Mouse (Mus musculus) lung, adult 2 months (tissue): ENCODE data around the gene Fbln2. TPM values are rescaled to one million over a fixed set of nuclear protein-coding genes. Genes with fewer than 3 reads are reported as not detected.
A peak's percentile ranks its signal among the peaks of the same experiment; 100 is the strongest.

ENCODE experiments used
- DNase-seq: peaks from one replicate; pipeline ENCODE4 v3.0.0; 2022
- H3K4me1 ChIP-seq: fragments of 200-500 bp; 2 replicates; pipeline ENCODE4 v1.6.1; 2011; ENCODE audit warnings: low read length; ENCODE audit not compliant: control insufficient read depth, insufficient read depth
- H3K4me3 ChIP-seq: fragments of 200-500 bp; replicated peaks from 2 replicates; pipeline ENCODE3; 2011; ENCODE audit warnings: low read depth, mild to moderate bottlenecking, control low read depth, low read length; ENCODE audit errors: extremely low read depth
- CTCF ChIP-seq: fragments of 200-500 bp; IDR thresholded peaks from 2 replicates; pipeline ENCODE4 v1.5.1; 2011; ENCODE audit warnings: mild to moderate bottlenecking, low read length, control low read depth; ENCODE audit not compliant: insufficient read depth
- POLR2A ChIP-seq: fragments of 200-500 bp; IDR thresholded peaks from 2 replicates; pipeline ENCODE4 v1.6.1; 2011; ENCODE audit warnings: low read depth, mild to moderate bottlenecking, control low read depth, low read length, borderline replicate concordance; ENCODE audit errors: extremely low read depth
- WGBS: fragments of 180-500 bp; shearing (Covaris S2); methylation state at CpG from one replicate; pipeline ENCODE4 v1.1.7; 2018; 5-methylcytosine and 5-hydroxymethylcytosine counted together
- polyA plus RNA-seq: library from polyadenylated mRNA; depleted of rRNA; stranded (reverse); fragments of >200 nt; gene quantifications from 2 replicates; pipeline ENCODE4 v1.2.3, GENCODE M21; 2012

Fbln2 gene
- polyA plus RNA-seq, 1 experiment = 88.3 TPM

GRCm38 (mm10) chr6:91205791-91206190 is 6.5 kb upstream of the Fbln2 start:
- H3K4me3 ChIP-seq = no peak overlapping the region
- WGBS = 78% methylated on average over 5 of the region's 5 CpGs
- no peak for DNase-seq

GRCm38 (mm10) chr6:91207491-91207890 is 4.8 kb upstream of the Fbln2 start:
- 55% methylated on average over 3 of the region's 3 CpGs for WGBS
- no peaks in the 10 kb centered on the region; the same call in 1 of the 2 replicates for H3K4me1 ChIP-seq
- TF ChIP-seq POLR2A = no peak
- TF ChIP-seq CTCF = no peak
- no peak for DNase-seq
- H3K4me3 ChIP-seq = no peak overlapping the region

More at GRCm38 (mm10) chr6:91205791-91206190, 6.5 kb upstream of the Fbln2 start:
- peaks cover 2% of the 10 kb centered on the region; the same call in 1 of the 2 replicates for H3K4me1 ChIP-seq
- TF ChIP-seq POLR2A = no peak
- TF ChIP-seq CTCF = no peak

GRCm38 (mm10) chr6:91209780-91210179 is 2.5 kb upstream of the Fbln2 start:
- no peak overlapping the region for H3K4me3 ChIP-seq
- TF ChIP-seq POLR2A (no peak), CTCF (no peak)
- WGBS = 43% methylated on average over 2 of the region's 2 CpGs
- H3K4me1 ChIP-seq = no peaks in the 10 kb centered on the region; the same call in 1 of the 2 replicates
- no peak for DNase-seq

- no peak overlapping the region for H3K4me3 ChIP-seq
- H3K4me1 ChIP-seq = no peaks in the 10 kb centered on the region; the same call in 1 of the 2 replicates
- DNase-seq = no peak
- WGBS = 51% methylated on average over 3 of the region's 3 CpGs
- TF ChIP-seq POLR2A (no peak), CTCF (no peak)
Measured at GRCm38 (mm10) chr6:91210852-91211251, 1.4 kb upstream of the Fbln2 start.

- TF ChIP-seq CTCF = no peak
- WGBS = 4% methylated on average over 29 of the region's 29 CpGs
- DNase-seq = peak; percentile 37
- Histone ChIP-seq H3K4me3 (no peak overlapping the region), H3K4me1 (no peaks in the 10 kb centered on the region; the same call in 1 of the 2 replicates)
Measured at GRCm38 (mm10) chr6:91212571-91212970, 316 bp downstream of the Fbln2 start.

GRCm38 (mm10) chr6:91213287-91214218 is 1.3 kb downstream of the Fbln2 start:
- TF ChIP-seq POLR2A (no peak), CTCF (no peak)
- no peak for DNase-seq
- H3K4me3 ChIP-seq = no peak overlapping the region
- 51% methylated on average over 21 of the region's 21 CpGs for WGBS
- no peaks in the 10 kb centered on the region; the same call in 1 of the 2 replicates for H3K4me1 ChIP-seq

GRCm38 (mm10) chr6:91215454-91215853 is 3.2 kb downstream of the Fbln2 start:
- no peak for TF ChIP-seq POLR2A
- no peak for TF ChIP-seq CTCF
- H3K4me3 ChIP-seq = no peak overlapping the region
- no peak for DNase-seq
- no peaks in the 10 kb centered on the region; the same call in 1 of the 2 replicates for H3K4me1 ChIP-seq
- WGBS = 70% methylated on average over 1 of the region's 1 CpGs

- TF ChIP-seq POLR2A = no peak
- no peak for TF ChIP-seq CTCF
- no peak for DNase-seq
- H3K4me3 ChIP-seq = no peak overlapping the region
- H3K4me1 ChIP-seq = no peaks in the 10 kb centered on the region
- 26% methylated on average over 9 of the region's 9 CpGs for WGBS
Measured at GRCm38 (mm10) chr6:91218445-91218844, 6.2 kb downstream of the Fbln2 start.

GRCm38 (mm10) chr6:91218871-91219270 is 6.6 kb downstream of the Fbln2 start:
- Histone ChIP-seq H3K4me3 (no peak overlapping the region), H3K4me1 (no peaks in the 10 kb centered on the region)
- DNase-seq = no peak
- 70% methylated on average over 3 of the region's 3 CpGs for WGBS
- TF ChIP-seq POLR2A (no peak), CTCF (no peak)

- DNase-seq = no peak
- Histone ChIP-seq H3K4me1 (no peaks in the 10 kb centered on the region), H3K4me3 (no peak overlapping the region)
- no peak for TF ChIP-seq POLR2A
- no peak for TF ChIP-seq CTCF
Measured at GRCm38 (mm10) chr6:91220062-91220461, 7.8 kb downstream of the Fbln2 start.
